Mouse (Mus musculus) testis, adult 2 months (tissue): ENCODE measurements around the gene Alox5ap.

Experiments used
- CTCF ChIP-seq: fragments of 200-500 bp; IDR thresholded peaks from 2 replicates; pipeline ENCODE4 v1.5.1; 2012; ENCODE audit warnings: low read depth, mild to moderate bottlenecking, inconsistent platforms, low read length, moderate library complexity; ENCODE audit not compliant: control insufficient read depth, insufficient read depth, insufficient replicate concordance
- POLR2A ChIP-seq: fragments of 200-500 bp; IDR thresholded peaks from 2 replicates; pipeline ENCODE4 v1.6.1; 2012; ENCODE audit warnings: low read depth, mild to moderate bottlenecking, inconsistent platforms, low read length, moderate library complexity; ENCODE audit not compliant: control insufficient read depth

GRCm38 (mm10) chr5:149335563-149336238 is 71.1 kb downstream of the Alox5ap start:
- peak; percentile 95 for TF ChIP-seq CTCF
- TF ChIP-seq POLR2A, result no peak
